In the genomic region with DNA sequence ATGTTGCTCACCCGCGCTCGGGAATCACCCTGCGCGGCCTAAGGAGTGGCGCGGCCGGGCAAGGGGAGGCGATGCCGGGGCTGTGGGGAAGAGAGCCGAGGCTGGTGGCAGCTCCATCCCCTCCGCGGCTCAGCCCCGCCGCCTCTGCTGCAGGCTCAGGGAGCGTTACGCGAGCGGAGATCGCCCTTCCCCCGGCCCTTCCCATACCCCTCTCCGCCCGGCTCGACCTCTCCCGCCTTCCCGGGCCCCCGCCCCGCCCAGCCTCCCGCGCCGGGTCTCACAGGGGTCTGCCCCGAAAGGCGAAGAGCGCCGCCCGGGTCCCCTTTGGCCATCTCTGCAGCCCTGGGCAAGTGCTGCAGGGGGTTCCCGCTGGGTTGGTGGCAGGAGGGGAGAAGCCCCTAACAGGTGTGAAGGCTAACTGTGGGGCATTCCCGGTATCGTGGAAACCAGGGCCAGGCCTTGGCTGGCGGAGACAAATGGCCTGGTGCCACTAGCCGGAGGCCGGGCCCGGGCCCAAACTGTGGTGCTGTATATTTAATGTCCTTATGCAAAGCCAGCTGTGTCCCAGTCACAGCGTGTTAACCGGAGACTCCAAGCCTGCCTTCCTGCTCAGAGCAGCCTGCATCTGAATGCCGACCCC, we compare ENCODE assay signal across 10 mouse cellular contexts. TPM values are rescaled to one million over a fixed set of nuclear protein-coding genes. Genes with fewer than 3 reads are reported as not detected.
DNase-seq lines count a peak whose midpoint lies in the region; ATAC-seq and TF ChIP-seq lines count a peak whose summit lies in the region.
"Had no signal": no experiment of that assay in that cellular context is flagged by ENCODE, and none has a peak within 500 bp of the region (broad histone marks: within the 10 kb centered on the region; RNA-seq: fewer than 3 reads in every experiment).

A gene (minus strand): TSS at position 352 of the 640 bp plus-strand sequence.

- no peaks in the 10 kb centered on the region for H3K9me3 ChIP-seq in lung, embryonic 14.5 days (ENCODE audit: low read depth, low read length)
- H3K9me3 ChIP-seq in limb, embryonic 10.5 days (replicated peaks) = no peaks in the 10 kb centered on the region

- H3K9ac ChIP-seq in lung, embryonic 14.5 days = peak within 1 kb of the TSS; percentile 42
- H3K9ac ChIP-seq in heart, adult 2 months (ENCODE audit: low read depth, low read length) = 0 out of 2 replicates have a peak within 1 kb of the TSS, but pooled peaks have one; percentile 13

- ATAC-seq in lung, embryonic 14.5 days (ENCODE audit: insufficient read depth) = peak; percentile 82

- H3K27ac ChIP-seq in lung, embryonic 14.5 days (ENCODE audit: low read depth) = no peak within 1 kb of the TSS
- no peak within 1 kb of the TSS for H3K27ac ChIP-seq in heart, adult 2 months
- H3K27ac ChIP-seq in limb, embryonic 10.5 days = peak within 1 kb of the TSS; percentile 83
- H3K27ac ChIP-seq: macrophage had no signal

- H3K27me3 ChIP-seq in lung, embryonic 14.5 days (ENCODE audit: insufficient read depth, low read length) = peaks cover 20% of the 10 kb centered on the region
- peaks cover 12% of the 10 kb centered on the region for H3K27me3 ChIP-seq in heart, adult 2 months (ENCODE audit: control insufficient read depth, insufficient read depth, low read length)
- H3K27me3 ChIP-seq in limb, embryonic 10.5 days (ENCODE audit: low read depth, poor library complexity, severe bottlenecking) = peaks cover 19% of the 10 kb centered on the region

- peak; percentile 61 for DNase-seq in lung, embryonic 14.5 days
- DNase-seq in lung, postnatal 36 days = no peak
- DNase-seq in embryo, embryonic 9.5 days (ENCODE audit: extremely low spot score) = peak; percentile 83
- DNase-seq in heart, adult 2 months = peak; percentile 53 to 54
- peak; percentile 76 to 79 for DNase-seq in kidney, adult 8-10 months
- no peak for DNase-seq in limb, embryonic 10.5 days (ENCODE audit: low spot score)
- DNase-seq in neural tube, embryonic 10.5 days (ENCODE audit: extremely low spot score, low spot score) = peak; percentile 81
- DNase-seq in urinary bladder, postnatal 14 days (ENCODE audit: low spot score) = peak; percentile 43

- no peaks in the 10 kb centered on the region for H3K79me2 ChIP-seq in heart, adult 2 months (replicated peaks; ENCODE audit: control insufficient read depth, insufficient read depth, low read length)

- no peak for TF ChIP-seq POLR2A in heart, adult 2 months (IDR thresholded peaks at IDR 0.05; ENCODE audit: insufficient read depth, low read depth, low read length)

- H3K4me3 ChIP-seq in lung, embryonic 14.5 days (ENCODE audit: low read depth, low read length) = peak within 1 kb of the TSS; percentile 53
- H3K4me3 ChIP-seq in heart, adult 2 months = peak within 1 kb of the TSS; percentile 40
- H3K4me3 ChIP-seq in limb, embryonic 10.5 days = peak within 1 kb of the TSS; percentile 69

- 1% methylated on average over 46 of the region's 46 CpGs for WGBS in lung, embryonic 14.5 days
- 2% methylated on average over 38 of the region's 46 CpGs for WGBS in heart, adult 2 months
- WGBS in limb, embryonic 10.5 days = under 1% methylated on average over 46 of the region's 46 CpGs

- TF ChIP-seq CTCF in lung, embryonic 14.5 days (IDR thresholded peaks at IDR 0.05; ENCODE audit: low read depth) = no peak
- no peak for TF ChIP-seq CTCF in heart, adult 2 months (IDR thresholded peaks at IDR 0.05)

- intact Hi-C loops in heart, adult 2 months (cut with DNase I) = no loop called here

- H3K4me1 ChIP-seq in lung, embryonic 14.5 days (ENCODE audit: insufficient read depth) = peaks cover 4% of the 10 kb centered on the region; the same call in 1 of the 2 replicates
- no peaks in the 10 kb centered on the region for H3K4me1 ChIP-seq in heart, adult 2 months (ENCODE audit: control insufficient read depth, insufficient read depth, low read length)
- peaks cover 22% of the 10 kb centered on the region for H3K4me1 ChIP-seq in limb, embryonic 10.5 days

- peak within 1 kb of the TSS; percentile 99 for H3K4me2 ChIP-seq in lung, embryonic 14.5 days

- H3K36me3 ChIP-seq in lung, embryonic 14.5 days (ENCODE audit: insufficient read depth) = no peaks in the 10 kb centered on the region
- H3K36me3 ChIP-seq in heart, adult 2 months (ENCODE audit: control insufficient read depth, insufficient read depth, low read length) = no peaks in the 10 kb centered on the region
- H3K36me3 ChIP-seq in limb, embryonic 10.5 days = no peaks in the 10 kb centered on the region

- TF ChIP-seq EP300 in heart, adult 2 months (IDR thresholded peaks at IDR 0.05; ENCODE audit: insufficient read depth, low read depth, low read length) = no peak

RNA-seq across cellular contexts. Expression of the gene that starts here (rescaled TPM):
- polyA plus RNA-seq in lung, embryonic 14.5 days (2014; fragmentation: Nextera tagmentation; extraction: Ambion mirVana) = 0.11 and 0.22 TPM in 2 replicates
- under 1 TPM in 1 of 2 experiments, not detected in 1; 0.05 TPM for total RNA-seq in heart, adult 2 months (2021)
- 0.02 TPM in 1 of 2 replicates, not detected in the other for polyA plus RNA-seq in heart, adult 2 months (2012; rRNA removed)
- polyA plus RNA-seq in limb, embryonic 10.5 days (2016; fragmentation: Nextera tagmentation; extraction: Ambion mirVana) = 0.64 and 0.74 TPM in 2 replicates
- polyA plus RNA-seq: C2C12, macrophage had no signal

Comparison
In these comparisons a context has a peak if more than half of its experiments do, and no peak if none do; other contexts are left out.
1. Peak in DNase-seq, ATAC-seq, H3K4me3 ChIP-seq, H3K9ac ChIP-seq and H3K4me2 ChIP-seq in lung, embryonic 14.5 days; RNA of the gene not detected or under 1 TPM.
2. Peak in DNase-seq, H3K4me3 ChIP-seq and H3K9ac ChIP-seq in heart, adult 2 months; RNA of the gene not detected or under 1 TPM.
3. DNase-seq: peak in embryo, embryonic 9.5 days (single experiment), kidney, adult 8-10 months (2 of 2), neural tube, embryonic 10.5 days (single experiment) and urinary bladder, postnatal 14 days (single experiment); none in lung, postnatal 36 days (single experiment) and limb, embryonic 10.5 days (single experiment).
4. Peak in every context shown above with its lines, with median percentiles within 50 percentile points of each other: H3K4me3 ChIP-seq.